Mouse (Mus musculus): Measurements from ENCODE around the gene Ccdc102a. TPM values are rescaled to one million over a fixed set of nuclear protein-coding genes. Genes with fewer than 3 reads are reported as not detected.
A peak's percentile ranks its signal among the peaks of the same experiment; 100 is the strongest.
"Not testable (repeated sequence)": the region's sequence is repeated elsewhere in the genome, so short reads cannot be mapped to it uniquely, and the experiment has no call there.

The Ccdc102a gene
- polyA plus RNA-seq, 1 experiment from 2014 or later: 20.2 TPM

DNA sequence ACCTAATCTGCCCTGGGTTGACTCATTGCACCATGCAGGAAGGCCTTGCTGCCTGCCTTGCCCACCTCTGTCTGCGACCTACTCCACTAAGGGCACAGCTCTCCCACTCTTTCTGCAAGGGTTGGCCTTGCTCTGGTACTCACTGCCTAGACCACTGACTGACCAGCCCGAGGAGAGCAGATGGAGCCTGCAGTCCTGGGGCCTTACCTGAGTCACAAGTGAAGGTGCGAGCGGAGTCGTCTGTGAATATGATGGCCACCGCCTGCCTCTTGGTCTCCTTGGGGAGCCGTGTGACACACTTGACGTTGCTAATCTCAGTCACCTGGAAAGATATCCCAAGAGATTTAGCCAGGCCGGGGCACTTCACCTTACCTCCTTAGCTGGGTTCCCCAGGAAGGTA, 51.0 kb downstream of the Ccdc102a start:
- no peak overlapping the region for H3K9ac ChIP-seq (ENCODE audit: low read length)
- no peak overlapping the region for H3K27ac ChIP-seq (ENCODE audit: low read depth, low read length)
- no peak for ATAC-seq (ENCODE audit: insufficient read depth, low FRiP score, low TSS enrichment)
- no peak overlapping the region for H3K4me3 ChIP-seq (ENCODE audit: low read depth, low read length)
- H3K4me2 ChIP-seq (ENCODE audit: low read depth): no peak overlapping the region
- H3K36me3 ChIP-seq (ENCODE audit: control insufficient read depth, insufficient read depth, low read length): peaks cover 9% of the 10 kb centered on the region
- WGBS: 92% methylated on average over 9 of the region's 9 CpGs
- H3K9me3 ChIP-seq (ENCODE audit: control insufficient read depth, low read length): no peaks in the 10 kb centered on the region
- H3K27me3 ChIP-seq (ENCODE audit: control insufficient read depth, insufficient read depth, low read length): no peaks in the 10 kb centered on the region
- no peaks in the 10 kb centered on the region; the same call in 1 of the 2 replicates for H3K4me1 ChIP-seq (ENCODE audit: control insufficient read depth, insufficient read depth, low read length)
- DNase-seq (ENCODE audit: low spot score): no peak

GRCm38 (mm10) chr8:94865292-94865691, 52.6 kb downstream of the Ccdc102a start:
- DNase-seq (ENCODE audit: low spot score) (no peak), ATAC-seq (ENCODE audit: insufficient read depth, low FRiP score, low TSS enrichment) (no peak)
- Histone ChIP-seq H3K9me3 (ENCODE audit: control insufficient read depth, low read length) (no peaks in the 10 kb centered on the region), H3K27ac (ENCODE audit: low read depth, low read length) (no peak overlapping the region), H3K27me3 (ENCODE audit: control insufficient read depth, insufficient read depth, low read length) (no peaks in the 10 kb centered on the region), H3K36me3 (ENCODE audit: control insufficient read depth, insufficient read depth, low read length) (peaks cover 13% of the 10 kb centered on the region), H3K4me2 (ENCODE audit: low read depth) (no peak overlapping the region), H3K4me1 (ENCODE audit: control insufficient read depth, insufficient read depth, low read length) (no peaks in the 10 kb centered on the region; the same call in 1 of the 2 replicates), H3K9ac (ENCODE audit: low read length) (no peak overlapping the region), H3K4me3 (ENCODE audit: low read depth, low read length) (no peak overlapping the region)
- 83% methylated on average over 10 of the region's 10 CpGs for WGBS

- Histone ChIP-seq H3K36me3 (ENCODE audit: control insufficient read depth, insufficient read depth, low read length) (peaks cover 13% of the 10 kb centered on the region), H3K9ac (ENCODE audit: low read length) (no peak overlapping the region), H3K9me3 (ENCODE audit: control insufficient read depth, low read length) (no peaks in the 10 kb centered on the region), H3K4me1 (ENCODE audit: control insufficient read depth, insufficient read depth, low read length) (no peaks in the 10 kb centered on the region), H3K27ac (ENCODE audit: low read depth, low read length) (no peak overlapping the region), H3K4me3 (ENCODE audit: low read depth, low read length) (no peak overlapping the region), H3K4me2 (ENCODE audit: low read depth) (no peak overlapping the region), H3K27me3 (ENCODE audit: control insufficient read depth, insufficient read depth, low read length) (no peaks in the 10 kb centered on the region)
- WGBS: 77% methylated on average over 10 of the region's 10 CpGs
- DNase-seq (ENCODE audit: low spot score): no peak
- ATAC-seq (ENCODE audit: insufficient read depth, low FRiP score, low TSS enrichment): no peak
These were observed 53.8 kb downstream of the Ccdc102a start for GRCm38 (mm10) chr8:94863897-94864673.

- Histone ChIP-seq H3K27ac (ENCODE audit: low read depth, low read length) (no peak overlapping the region), H3K27me3 (ENCODE audit: control insufficient read depth, insufficient read depth, low read length) (no peaks in the 10 kb centered on the region), H3K4me2 (ENCODE audit: low read depth) (no peak overlapping the region), H3K36me3 (ENCODE audit: control insufficient read depth, insufficient read depth, low read length) (peaks cover 13% of the 10 kb centered on the region), H3K9me3 (ENCODE audit: control insufficient read depth, low read length) (no peaks in the 10 kb centered on the region), H3K9ac (ENCODE audit: low read length) (no peak overlapping the region), H3K4me3 (ENCODE audit: low read depth, low read length) (no peak overlapping the region), H3K4me1 (ENCODE audit: control insufficient read depth, insufficient read depth, low read length) (peaks cover 4% of the 10 kb centered on the region; the same call in 1 of the 2 replicates)
- no peak for DNase-seq (ENCODE audit: low spot score)
- ATAC-seq (ENCODE audit: insufficient read depth, low FRiP score, low TSS enrichment): no peak
- 93% methylated on average over 12 of the region's 12 CpGs for WGBS
These were observed 55.2 kb downstream of the Ccdc102a start for GRCm38 (mm10) chr8:94862487-94863220.

- Histone ChIP-seq H3K4me3 (ENCODE audit: low read depth, low read length) (no peak overlapping the region), H3K4me2 (ENCODE audit: low read depth) (no peak overlapping the region), H3K4me1 (ENCODE audit: control insufficient read depth, insufficient read depth, low read length) (peaks cover 4% of the 10 kb centered on the region; the same call in 1 of the 2 replicates), H3K27me3 (ENCODE audit: control insufficient read depth, insufficient read depth, low read length) (no peaks in the 10 kb centered on the region), H3K9ac (ENCODE audit: low read length) (no peak overlapping the region), H3K9me3 (ENCODE audit: control insufficient read depth, low read length) (no peaks in the 10 kb centered on the region), H3K27ac (ENCODE audit: low read depth, low read length) (no peak overlapping the region), H3K36me3 (ENCODE audit: control insufficient read depth, insufficient read depth, low read length) (peaks cover 13% of the 10 kb centered on the region)
- ATAC-seq (ENCODE audit: insufficient read depth, low FRiP score, low TSS enrichment): no peak
- peak; percentile 53 for DNase-seq (ENCODE audit: low spot score)
- WGBS: 82% methylated on average over 8 of the region's 8 CpGs
These were observed 56.5 kb downstream of the Ccdc102a start for GRCm38 (mm10) chr8:94861352-94861910.

- Histone ChIP-seq H3K36me3 (ENCODE audit: control insufficient read depth, insufficient read depth, low read length) (peaks cover 4% of the 10 kb centered on the region), H3K9ac (ENCODE audit: low read length) (peak within 1 kb of the TSS; percentile 93), H3K27me3 (ENCODE audit: control insufficient read depth, insufficient read depth, low read length) (no peaks in the 10 kb centered on the region), H3K4me2 (ENCODE audit: low read depth) (peak within 1 kb of the TSS; percentile 82), H3K4me1 (ENCODE audit: control insufficient read depth, insufficient read depth, low read length) (peaks cover 4% of the 10 kb centered on the region; the same call in 1 of the 2 replicates), H3K27ac (ENCODE audit: low read depth, low read length) (no peak within 1 kb of the TSS), H3K4me3 (ENCODE audit: low read depth, low read length) (peak within 1 kb of the TSS; percentile 86), H3K9me3 (ENCODE audit: control insufficient read depth, low read length) (no peaks in the 10 kb centered on the region)
- peak; percentile 94 for DNase-seq (ENCODE audit: low spot score)
- ATAC-seq (ENCODE audit: insufficient read depth, low FRiP score, low TSS enrichment): peak; percentile 76
- WGBS: 1% methylated on average over 68 of the region's 68 CpGs
These were observed 60.3 kb downstream of the Ccdc102a start, which contains the start of gene Polr2c for GRCm38 (mm10) chr8:94857346-94858173. Gene Polr2c (plus strand): TSS chr8:94857450.

- DNase-seq (ENCODE audit: low spot score): no peak
- Histone ChIP-seq H3K36me3 (ENCODE audit: control insufficient read depth, insufficient read depth, low read length) (peaks cover 4% of the 10 kb centered on the region), H3K27me3 (ENCODE audit: control insufficient read depth, insufficient read depth, low read length) (no peaks in the 10 kb centered on the region), H3K4me3 (ENCODE audit: low read depth, low read length) (no peak overlapping the region), H3K4me1 (ENCODE audit: control insufficient read depth, insufficient read depth, low read length) (peaks cover 4% of the 10 kb centered on the region; the same call in 1 of the 2 replicates), H3K4me2 (ENCODE audit: low read depth) (no peak overlapping the region), H3K9me3 (ENCODE audit: control insufficient read depth, low read length) (no peaks in the 10 kb centered on the region), H3K9ac (ENCODE audit: low read length) (peak overlapping the region; percentile 93), H3K27ac (ENCODE audit: low read depth, low read length) (no peak overlapping the region)
- ATAC-seq (ENCODE audit: insufficient read depth, low FRiP score, low TSS enrichment): no peak
- WGBS: 34% methylated on average over 5 of the region's 5 CpGs
These were observed 60.9 kb downstream of the Ccdc102a start for GRCm38 (mm10) chr8:94857011-94857345.

GRCm38 (mm10) chr8:94854761-94855160, 63.1 kb downstream of the Ccdc102a start:
- not testable (repeated sequence) for H3K36me3 ChIP-seq (ENCODE audit: control insufficient read depth, insufficient read depth, low read length); H3K27ac ChIP-seq (ENCODE audit: low read depth, low read length); H3K4me2 ChIP-seq (ENCODE audit: low read depth); H3K27me3 ChIP-seq (ENCODE audit: control insufficient read depth, insufficient read depth, low read length); H3K9me3 ChIP-seq (ENCODE audit: control insufficient read depth, low read length); ATAC-seq (ENCODE audit: insufficient read depth, low FRiP score, low TSS enrichment); DNase-seq (ENCODE audit: low spot score); H3K4me3 ChIP-seq (ENCODE audit: low read depth, low read length); H3K9ac ChIP-seq (ENCODE audit: low read length); H3K4me1 ChIP-seq (ENCODE audit: control insufficient read depth, insufficient read depth, low read length)
- 92% methylated on average over 11 of the region's 11 CpGs for WGBS
